Mouse (Mus musculus): ENCODE data around the gene Irgq. TPM values are rescaled to one million over a fixed set of nuclear protein-coding genes. Genes with fewer than 3 reads are reported as not detected.
A peak's percentile ranks its signal among the peaks of the same experiment; 100 is the strongest.

Gene Irgq
- polyA plus RNA-seq, 1 experiment, result 15.4 TPM

DNA sequence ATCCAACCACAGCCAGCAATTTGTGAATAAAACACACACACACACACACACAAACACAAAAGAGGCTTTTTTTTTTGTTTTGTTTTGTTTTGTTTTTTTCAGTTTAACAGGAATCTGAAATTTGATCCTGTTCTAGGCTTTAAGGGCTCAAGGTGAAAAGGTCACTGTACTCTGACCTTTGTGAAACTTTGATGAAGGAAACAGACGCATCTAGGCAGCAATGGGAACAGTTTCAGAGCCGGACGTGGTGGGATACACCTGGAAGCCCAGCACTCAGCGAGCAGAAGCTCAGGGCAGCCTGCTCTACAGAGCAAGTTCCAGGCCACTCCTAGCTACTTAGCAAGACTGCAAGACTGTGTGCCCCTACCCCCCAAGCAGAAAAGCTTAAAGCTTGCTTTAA is 25.6 kb upstream of the Irgq start:
- DNase-seq, result no peak
- Histone ChIP-seq H3K27me3 (replicated peaks; ENCODE audit: control insufficient read depth, insufficient read depth, low read length) (no peaks in the 10 kb centered on the region), H3K27ac (ENCODE audit: insufficient read depth, low read depth, low read length) (no peak overlapping the region), H3K36me3 (ENCODE audit: control insufficient read depth, insufficient read depth, low read length) (no peaks in the 10 kb centered on the region), H3K4me1 (ENCODE audit: control insufficient read depth, insufficient read depth, low read length) (peaks cover 11% of the 10 kb centered on the region; the same call in 1 of the 2 replicates), H3K4me3 (ENCODE audit: insufficient read depth, low read depth, low read length) (no peak overlapping the region)
- WGBS, result 36% methylated on average over 4 of the region's 4 CpGs
- TF ChIP-seq CTCF (conservative IDR thresholded peaks at IDR 0.05; ENCODE audit: insufficient read depth, insufficient read length, low read depth, low read length), result no peak
- no peak for TF ChIP-seq POLR2A (IDR thresholded peaks at IDR 0.05; ENCODE audit: low read depth, low read length)

DNA sequence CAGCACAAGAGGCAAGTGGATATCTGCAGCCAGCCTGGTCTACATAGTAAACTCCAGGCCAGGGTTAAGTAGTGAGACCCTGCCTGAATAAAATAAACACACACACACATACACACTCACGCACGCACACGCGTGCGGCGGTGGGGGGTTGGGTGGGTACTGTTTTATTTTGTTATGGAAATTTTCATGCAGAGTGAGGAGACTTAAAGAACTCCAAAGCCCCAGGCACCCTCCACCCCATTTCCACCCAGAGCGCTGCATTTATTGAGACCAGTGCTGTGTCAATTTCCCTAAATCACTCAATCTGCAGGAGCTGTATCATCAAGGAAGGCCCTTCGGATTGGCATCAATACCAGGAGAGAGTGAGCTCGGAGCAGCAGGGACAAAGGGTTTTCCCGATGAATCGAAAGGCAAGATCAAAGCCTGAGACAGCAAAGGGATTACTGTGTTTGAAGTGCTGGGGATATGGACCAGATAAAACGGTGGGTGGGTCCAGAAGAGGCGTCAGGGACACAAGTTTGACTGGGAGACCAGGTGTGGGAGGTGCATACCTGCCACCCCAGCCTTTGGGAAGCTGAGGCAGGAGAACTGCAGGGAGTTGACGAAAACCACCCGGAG is 24.9 kb upstream of the Irgq start:
- H3K36me3 ChIP-seq (ENCODE audit: control insufficient read depth, insufficient read depth, low read length), result no peaks in the 10 kb centered on the region
- peaks cover 11% of the 10 kb centered on the region; the same call in 1 of the 2 replicates for H3K4me1 ChIP-seq (ENCODE audit: control insufficient read depth, insufficient read depth, low read length)
- H3K27me3 ChIP-seq (replicated peaks; ENCODE audit: control insufficient read depth, insufficient read depth, low read length), result no peaks in the 10 kb centered on the region
- no peak for TF ChIP-seq POLR2A (IDR thresholded peaks at IDR 0.05; ENCODE audit: low read depth, low read length)
- no peak for TF ChIP-seq CTCF (conservative IDR thresholded peaks at IDR 0.05; ENCODE audit: insufficient read depth, insufficient read length, low read depth, low read length)
- H3K27ac ChIP-seq (ENCODE audit: insufficient read depth, low read depth, low read length), result peak overlapping the region; percentile 18; the same call in 1 of the 2 replicates
- no peak for DNase-seq
- H3K4me3 ChIP-seq (ENCODE audit: insufficient read depth, low read depth, low read length), result no peak overlapping the region
- 52% methylated on average over 15 of the region's 15 CpGs for WGBS

DNA sequence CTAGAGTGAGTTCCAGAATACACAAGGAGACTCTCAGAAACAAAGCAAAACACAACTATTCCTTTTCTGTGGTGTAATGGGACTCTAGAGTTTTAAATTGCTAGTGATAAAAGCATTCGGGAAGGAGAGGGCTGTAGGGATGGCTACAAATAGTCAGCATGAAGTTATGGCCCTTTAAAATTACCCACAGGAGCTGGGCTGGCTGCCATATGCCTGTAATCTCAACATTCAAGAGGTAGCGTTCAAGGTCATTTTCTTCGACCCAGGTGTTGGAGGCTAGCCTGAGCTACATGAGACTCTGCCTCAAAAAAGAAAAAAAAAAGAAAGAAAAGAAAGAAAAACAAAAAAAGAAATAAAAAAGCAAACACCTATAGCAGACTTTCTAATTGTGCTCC is 24.4 kb upstream of the Irgq start:
- peaks cover 11% of the 10 kb centered on the region; the same call in 1 of the 2 replicates for H3K4me1 ChIP-seq (ENCODE audit: control insufficient read depth, insufficient read depth, low read length)
- no peaks in the 10 kb centered on the region for H3K27me3 ChIP-seq (replicated peaks; ENCODE audit: control insufficient read depth, insufficient read depth, low read length)
- 20% methylated on average over 3 of the region's 3 CpGs for WGBS
- H3K4me3 ChIP-seq (ENCODE audit: insufficient read depth, low read depth, low read length), result no peak overlapping the region
- no peak for DNase-seq
- no peaks in the 10 kb centered on the region for H3K36me3 ChIP-seq (ENCODE audit: control insufficient read depth, insufficient read depth, low read length)
- TF ChIP-seq CTCF (conservative IDR thresholded peaks at IDR 0.05; ENCODE audit: insufficient read depth, insufficient read length, low read depth, low read length), result no peak
- no peak for TF ChIP-seq POLR2A (IDR thresholded peaks at IDR 0.05; ENCODE audit: low read depth, low read length)
- H3K27ac ChIP-seq (ENCODE audit: insufficient read depth, low read depth, low read length), result peak overlapping the region; percentile 90; the same call in 1 of the 2 replicates

DNA sequence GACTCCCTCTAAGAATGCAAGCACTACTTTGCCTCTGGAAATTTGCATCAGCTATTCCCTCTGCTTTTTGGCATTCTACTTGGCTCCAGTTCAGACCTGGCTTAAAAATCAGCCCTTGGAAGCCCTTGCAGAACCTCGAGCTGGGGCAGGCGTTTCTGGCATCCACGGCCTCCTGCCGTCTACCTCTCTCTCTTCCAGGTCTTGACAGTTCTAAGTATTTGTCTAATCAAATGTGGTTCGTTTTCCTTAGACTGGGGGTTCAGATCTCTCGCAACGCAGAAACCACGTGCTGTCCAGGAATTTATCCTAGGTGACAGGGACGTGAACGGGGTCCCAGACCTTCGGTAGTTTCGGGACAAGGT is 24.0 kb upstream of the Irgq start:
- Histone ChIP-seq H3K4me3 (ENCODE audit: insufficient read depth, low read depth, low read length) (peak overlapping the region; percentile 90), H3K27me3 (replicated peaks; ENCODE audit: control insufficient read depth, insufficient read depth, low read length) (no peaks in the 10 kb centered on the region), H3K27ac (ENCODE audit: insufficient read depth, low read depth, low read length) (peak overlapping the region; percentile 90), H3K36me3 (ENCODE audit: control insufficient read depth, insufficient read depth, low read length) (no peaks in the 10 kb centered on the region), H3K4me1 (ENCODE audit: control insufficient read depth, insufficient read depth, low read length) (peaks cover 11% of the 10 kb centered on the region; the same call in 1 of the 2 replicates)
- TF ChIP-seq POLR2A (IDR thresholded peaks at IDR 0.05; ENCODE audit: low read depth, low read length) (no peak), CTCF (conservative IDR thresholded peaks at IDR 0.05; ENCODE audit: insufficient read depth, insufficient read length, low read depth, low read length) (no peak)
- DNase-seq, result peak; percentile 89
- under 1% methylated on average over 12 of the region's 12 CpGs for WGBS

DNA sequence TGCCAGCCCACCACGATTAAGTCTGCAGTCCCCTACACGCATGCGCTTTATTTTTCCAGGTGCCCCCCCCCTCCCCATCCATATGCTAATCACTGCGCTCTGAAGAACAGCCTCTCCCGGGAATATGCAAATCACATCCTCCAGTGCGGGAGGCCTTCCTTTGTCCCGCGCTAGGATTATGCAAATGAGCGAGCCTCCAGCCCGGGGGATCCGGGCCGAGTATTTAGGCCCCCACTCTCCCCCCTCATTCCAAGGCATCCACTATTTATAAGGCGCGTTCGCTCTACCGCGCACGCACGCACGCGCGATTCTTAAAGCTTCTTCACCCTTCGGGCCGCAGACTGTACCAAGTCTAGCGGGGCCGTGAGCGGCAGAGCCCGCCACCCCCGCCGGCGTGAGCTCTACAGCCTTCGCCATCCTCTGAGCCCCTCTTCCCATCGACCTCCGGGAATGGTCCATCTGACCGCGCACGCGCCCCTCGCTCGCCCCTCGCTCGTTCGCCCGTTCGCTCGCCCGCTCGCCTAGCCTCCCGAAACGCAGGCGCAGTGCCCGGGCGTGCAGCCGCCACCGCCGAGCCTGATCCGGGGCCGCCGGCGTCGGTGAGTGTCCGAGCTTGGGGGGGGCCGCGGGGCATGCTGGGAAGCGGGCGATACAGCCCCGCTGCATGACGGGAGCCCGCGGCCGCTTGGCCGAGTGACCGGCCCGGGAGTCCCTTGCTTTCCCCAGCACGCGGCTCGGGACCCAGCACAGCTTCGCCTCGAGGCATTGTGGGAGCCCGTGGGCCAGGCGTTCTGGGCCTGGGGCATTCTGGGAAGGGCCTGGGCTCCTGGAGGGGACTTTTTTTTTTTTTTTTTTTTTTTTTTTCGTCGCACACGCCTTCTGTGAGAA is 23.4 kb upstream of the Irgq start, which contains the start of gene Zfp428:
Zfp428 (plus strand) TSS at position 169 of the 888 bp plus-strand sequence.
- no peaks in the 10 kb centered on the region for H3K36me3 ChIP-seq (ENCODE audit: control insufficient read depth, insufficient read depth, low read length)
- H3K27ac ChIP-seq (ENCODE audit: insufficient read depth, low read depth, low read length), result peak within 1 kb of the TSS; percentile 90
- no peaks in the 10 kb centered on the region for H3K27me3 ChIP-seq (replicated peaks; ENCODE audit: control insufficient read depth, insufficient read depth, low read length)
- WGBS, result under 1% methylated on average over 84 of the region's 84 CpGs
- peaks cover 11% of the 10 kb centered on the region; the same call in 1 of the 2 replicates for H3K4me1 ChIP-seq (ENCODE audit: control insufficient read depth, insufficient read depth, low read length)
- peak; percentile 92 for DNase-seq
- TF ChIP-seq POLR2A (IDR thresholded peaks at IDR 0.05; ENCODE audit: low read depth, low read length) (no peak), CTCF (conservative IDR thresholded peaks at IDR 0.05; ENCODE audit: insufficient read depth, insufficient read length, low read depth, low read length) (no peak)
- H3K4me3 ChIP-seq (ENCODE audit: insufficient read depth, low read depth, low read length), result peak within 1 kb of the TSS; percentile 90

DNA sequence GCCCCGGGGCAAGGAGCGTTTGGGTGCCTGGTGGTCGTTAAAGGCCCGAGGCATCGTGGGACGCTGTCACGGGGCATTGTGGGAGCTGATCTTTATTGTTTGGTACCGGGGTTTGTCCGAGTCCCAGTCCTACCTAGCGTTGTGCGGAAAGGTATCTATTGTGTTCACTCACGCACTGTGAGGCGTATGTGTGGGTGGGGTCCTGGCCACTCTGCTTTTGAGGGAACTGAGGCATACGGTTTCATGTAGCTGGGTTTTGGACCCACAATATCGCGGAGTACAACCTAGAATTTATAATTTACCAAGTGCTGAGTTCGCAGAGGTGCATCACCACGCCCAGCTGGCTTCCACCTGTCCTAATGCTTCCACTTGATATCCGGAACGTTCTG is 22.8 kb upstream of the Irgq start:
- Histone ChIP-seq H3K27ac (ENCODE audit: insufficient read depth, low read depth, low read length) (peak overlapping the region; percentile 90), H3K4me1 (ENCODE audit: control insufficient read depth, insufficient read depth, low read length) (peaks cover 11% of the 10 kb centered on the region; the same call in 1 of the 2 replicates), H3K4me3 (ENCODE audit: insufficient read depth, low read depth, low read length) (peak overlapping the region; percentile 90), H3K27me3 (replicated peaks; ENCODE audit: control insufficient read depth, insufficient read depth, low read length) (no peaks in the 10 kb centered on the region), H3K36me3 (ENCODE audit: control insufficient read depth, insufficient read depth, low read length) (no peaks in the 10 kb centered on the region)
- DNase-seq, result peak; percentile 38
- TF ChIP-seq POLR2A (IDR thresholded peaks at IDR 0.05; ENCODE audit: low read depth, low read length) (no peak), CTCF (conservative IDR thresholded peaks at IDR 0.05; ENCODE audit: insufficient read depth, insufficient read length, low read depth, low read length) (no peak)
- WGBS, result 2% methylated on average over 20 of the region's 20 CpGs

DNA sequence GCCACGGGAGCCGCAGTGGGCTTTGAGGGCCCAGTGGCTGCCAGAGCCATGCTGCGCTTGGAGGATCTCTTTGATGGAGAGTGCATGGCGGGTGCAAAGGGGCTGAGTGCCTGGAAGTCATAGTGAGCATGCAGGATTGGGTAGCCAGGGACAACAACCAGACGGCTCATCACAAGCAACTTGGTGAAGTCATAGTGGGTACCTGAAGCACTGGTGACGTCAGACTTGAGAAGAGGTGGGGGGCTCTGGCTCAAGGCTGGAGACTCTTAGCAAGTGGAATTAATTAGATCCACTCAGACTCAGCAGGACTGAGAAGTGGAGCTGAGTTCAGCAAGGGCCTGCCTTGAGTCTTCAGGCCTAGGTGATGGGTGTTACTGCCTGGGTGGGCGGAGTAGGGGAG is 18.1 kb upstream of the Irgq start, which contains the start of gene AC161166.1:
AC161166.1 (minus strand) TSS at position 101 of the 400 bp plus-strand sequence.
- Histone ChIP-seq H3K27me3 (replicated peaks; ENCODE audit: control insufficient read depth, insufficient read depth, low read length) (no peaks in the 10 kb centered on the region), H3K27ac (ENCODE audit: insufficient read depth, low read depth, low read length) (no peak within 1 kb of the TSS), H3K4me1 (ENCODE audit: control insufficient read depth, insufficient read depth, low read length) (peaks cover 7% of the 10 kb centered on the region; the same call in 1 of the 2 replicates), H3K4me3 (ENCODE audit: insufficient read depth, low read depth, low read length) (no peak within 1 kb of the TSS), H3K36me3 (ENCODE audit: control insufficient read depth, insufficient read depth, low read length) (no peaks in the 10 kb centered on the region)
- TF ChIP-seq POLR2A (IDR thresholded peaks at IDR 0.05; ENCODE audit: low read depth, low read length) (no peak), CTCF (conservative IDR thresholded peaks at IDR 0.05; ENCODE audit: insufficient read depth, insufficient read length, low read depth, low read length) (no peak)
- 92% methylated on average over 7 of the region's 7 CpGs for WGBS
- DNase-seq, result no peak

Data from kidney, adult 2 months (tissue).